Mouse (Mus musculus): ENCODE measurements around the gene Ly6g6d. TPM values are rescaled to one million over a fixed set of nuclear protein-coding genes. Genes with fewer than 3 reads are reported as not detected.

Ly6g6d gene
- not detected for total RNA-seq (2023)

DNA sequence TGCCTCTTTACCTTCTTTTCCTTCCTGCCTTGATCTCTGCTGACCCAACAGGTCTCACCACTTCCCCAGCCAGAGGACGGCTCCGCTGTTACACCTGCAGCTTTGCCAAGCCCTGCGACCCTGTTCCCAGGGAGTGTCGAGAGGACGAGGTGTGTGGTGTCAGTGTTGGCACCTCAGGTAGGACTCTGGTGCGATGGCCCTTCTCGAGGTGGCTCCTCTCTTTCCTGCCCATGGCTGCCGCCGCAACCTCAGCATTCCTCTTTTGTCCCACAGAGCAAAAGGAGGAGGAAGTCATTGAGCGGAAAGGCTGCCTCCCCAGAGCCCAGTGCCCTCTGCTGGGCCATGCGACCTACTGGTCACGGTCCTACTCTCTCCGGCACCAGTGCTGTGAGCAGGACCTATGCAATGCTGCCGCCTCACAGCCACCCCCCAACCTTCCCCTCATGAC, at the start of gene Ly6g6d:
Gene Ly6g6d (minus strand): TSS at position 280 of the 448 bp plus-strand sequence.

DNA sequence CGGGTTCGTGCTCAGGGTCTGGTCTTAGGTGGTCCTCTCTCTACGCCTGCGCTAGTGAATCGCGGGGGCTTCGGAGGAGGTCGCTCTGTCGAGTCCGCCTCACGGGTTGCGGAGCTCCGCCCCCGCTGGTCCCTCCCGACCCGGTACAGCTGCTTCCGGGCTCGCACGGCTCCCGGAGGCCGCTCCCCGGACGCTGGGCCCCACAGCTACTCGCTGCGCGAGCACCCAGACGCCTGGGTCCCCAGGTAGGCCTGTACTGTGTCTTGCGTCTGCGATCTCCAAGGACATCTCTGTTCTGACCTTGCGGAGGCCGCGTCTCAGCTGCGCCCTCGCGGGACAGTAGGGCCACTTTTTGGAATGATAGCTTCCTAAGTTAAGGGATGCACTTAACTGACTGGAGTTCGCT, 48.3 kb upstream of the Ly6g6d start, which contains the start of gene D17H6S53E:
Gene D17H6S53E (plus strand): TSS at position 168 of the 406 bp plus-strand sequence.

DNA sequence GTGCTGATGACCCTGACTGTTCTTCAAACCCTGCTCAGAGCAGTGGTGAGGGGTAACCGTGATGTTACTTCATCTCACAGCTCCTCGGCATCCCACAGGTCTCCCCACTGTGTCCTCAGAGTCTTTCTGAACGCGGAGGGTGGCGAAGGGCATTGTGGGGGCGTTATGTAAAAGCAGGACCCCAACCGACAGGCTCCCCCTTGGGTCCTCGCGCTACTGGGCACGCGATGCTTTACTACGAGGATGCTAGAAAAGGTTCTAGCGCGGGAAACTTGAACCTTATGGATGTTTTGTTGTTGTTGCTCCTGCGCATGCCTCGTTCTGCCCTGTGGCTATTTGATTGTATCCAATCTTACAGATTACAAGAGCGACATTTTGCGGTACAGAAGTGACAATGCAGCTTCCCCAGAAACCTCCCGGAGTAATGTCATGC, 44.0 kb upstream of the Ly6g6d start, which contains the start of gene Csnk2b:
Gene Csnk2b (minus strand): TSS at position 183 of the 433 bp plus-strand sequence.

DNA sequence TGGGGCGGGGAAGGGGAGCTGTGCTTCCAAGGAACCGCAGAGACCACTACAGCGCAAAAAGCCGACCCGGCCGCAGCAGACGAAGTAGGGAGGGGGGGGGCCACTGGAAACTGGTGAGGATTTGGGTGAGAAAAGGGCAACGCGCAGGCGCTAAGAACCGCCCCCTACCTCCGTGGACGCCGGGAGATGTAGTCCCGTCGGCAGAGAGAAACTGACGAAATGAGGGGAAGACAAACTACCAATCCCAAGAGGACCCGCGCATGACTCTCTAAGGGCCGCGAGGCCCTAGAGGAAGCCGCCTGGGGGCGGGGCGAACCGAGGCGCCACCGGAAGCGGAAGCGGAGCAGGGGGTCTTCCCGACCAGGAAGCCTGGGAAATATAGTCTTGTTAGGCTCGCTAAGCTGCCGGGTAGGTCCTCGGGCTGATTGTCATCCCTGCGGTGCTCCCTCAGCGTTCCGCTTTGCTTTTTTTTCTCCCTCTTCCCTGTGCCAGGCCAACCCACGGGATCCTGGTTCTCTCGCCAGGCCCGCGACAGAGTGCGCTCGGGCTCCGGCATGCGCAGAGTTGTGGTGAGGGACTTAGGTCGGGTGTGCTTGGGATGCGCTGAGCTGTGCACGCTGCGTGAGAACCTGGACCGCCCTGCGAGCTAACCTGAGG, 43.4 kb upstream of the Ly6g6d start, which contains the start of gene Gpank1:
Gene Gpank1 (plus strand): TSS at position 313 of the 657 bp plus-strand sequence.

DNA sequence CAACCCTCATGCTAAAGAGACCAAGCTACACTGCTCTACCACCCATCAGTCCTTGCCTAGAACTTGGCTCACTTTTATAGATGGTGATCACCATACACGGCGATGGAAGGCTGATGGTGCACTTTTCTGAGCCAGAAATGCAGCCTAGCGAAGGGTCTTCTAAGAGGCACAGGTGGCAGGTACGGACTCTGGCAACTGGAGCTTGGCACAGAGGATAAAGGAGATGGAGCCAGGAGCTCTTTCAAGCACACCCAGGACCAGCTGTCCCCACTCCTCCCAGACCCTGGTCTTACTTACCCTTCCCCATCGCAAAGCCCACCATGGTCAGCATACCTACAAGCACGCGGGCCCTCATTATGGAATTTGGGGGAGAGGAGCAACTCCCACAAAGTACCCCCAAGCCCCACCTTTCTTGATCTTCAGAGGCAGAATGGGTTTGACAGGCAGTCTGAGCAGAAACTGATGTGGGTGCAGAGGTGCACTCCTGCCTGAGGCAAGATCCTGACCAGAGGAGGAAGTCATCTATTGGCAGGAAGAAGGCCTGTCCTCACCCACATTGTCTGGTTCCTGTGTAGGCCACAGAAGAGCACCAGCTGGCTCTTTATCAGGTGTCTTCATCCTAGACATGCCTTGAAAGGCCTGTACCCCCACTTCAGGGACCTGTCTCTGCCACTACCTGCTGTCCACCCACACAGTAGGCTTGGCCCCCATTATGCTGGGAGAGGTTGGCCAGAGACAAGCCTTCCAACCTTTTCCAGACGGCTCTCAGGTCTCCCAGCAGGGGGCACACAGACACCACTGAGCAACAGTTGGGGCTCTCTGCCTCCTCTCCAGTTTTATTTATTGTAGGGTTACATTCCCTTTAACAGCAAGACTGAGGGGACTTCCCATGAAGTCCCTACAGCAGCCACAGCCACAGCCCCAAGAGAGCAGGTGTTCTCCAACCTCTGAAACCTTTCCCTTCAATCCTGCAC, 37.5 kb upstream of the Ly6g6d start, which contains the start of gene Ly6g5b:
Gene Ly6g5b (minus strand): TSS at position 383 of the 974 bp plus-strand sequence.

DNA sequence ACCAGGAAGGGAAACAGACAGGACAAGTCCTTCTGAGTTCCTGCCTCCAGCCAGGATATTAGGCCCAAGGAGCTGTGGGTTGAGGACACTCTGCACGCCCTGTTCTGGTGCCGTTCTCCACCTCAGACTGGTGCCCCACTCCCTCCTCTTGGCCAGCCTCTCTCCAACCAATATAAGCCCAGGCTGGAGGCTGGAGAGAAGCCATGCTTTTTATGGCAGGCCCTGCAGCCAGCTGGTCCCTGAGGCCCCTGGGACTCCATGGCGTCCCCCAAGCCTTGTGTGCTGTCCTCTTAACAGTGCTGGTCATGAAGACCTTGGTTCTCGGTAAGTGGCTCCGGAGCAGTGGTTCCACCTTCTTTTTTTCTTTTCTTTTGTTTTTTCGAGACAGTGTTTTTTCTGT, 30.2 kb upstream of the Ly6g6d start, which contains the start of gene Ly6g5c:
Gene Ly6g5c (plus strand): TSS at position 183 of the 400 bp plus-strand sequence.

DNA sequence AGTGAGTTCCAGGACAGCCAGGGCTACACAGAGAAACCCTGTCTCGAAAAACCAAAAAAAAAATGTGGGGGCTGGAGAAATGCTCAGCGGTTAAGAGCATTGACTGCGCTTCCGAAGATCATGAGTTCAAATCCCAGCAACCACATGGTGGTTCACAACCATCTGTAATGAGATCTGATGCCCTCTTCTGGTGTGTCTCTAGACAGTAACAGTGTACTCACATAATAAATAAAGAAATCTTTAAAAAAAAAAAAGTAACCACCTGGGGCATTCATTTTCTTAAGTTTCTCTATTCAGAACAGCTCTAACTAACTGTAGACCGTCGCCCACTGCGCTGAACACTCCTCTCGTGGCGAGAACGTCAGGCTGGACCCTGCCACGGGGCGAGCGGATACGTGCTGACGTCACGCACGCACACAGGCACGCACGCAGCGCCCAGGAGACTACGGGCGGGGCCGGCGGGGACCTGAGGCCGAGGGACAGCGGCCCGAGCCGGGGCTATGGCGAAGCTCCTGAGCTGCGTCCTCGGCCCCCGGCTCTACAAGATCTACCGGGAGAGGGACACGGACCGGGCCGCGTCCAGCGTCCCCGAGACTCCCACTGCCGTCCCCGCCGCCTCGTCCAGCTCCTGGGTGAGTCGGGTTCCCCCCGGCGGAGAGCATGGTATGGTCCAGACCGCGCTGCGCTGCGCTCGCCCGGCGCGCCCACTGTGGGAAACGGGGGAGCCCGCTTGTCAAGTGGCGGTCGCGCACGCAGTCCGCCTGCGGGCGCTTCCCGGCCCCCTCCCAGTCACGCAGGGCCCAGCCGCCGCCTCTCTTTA, 11.2 kb upstream of the Ly6g6d start, which contains the start of gene Abhd16a:
Gene Abhd16a (plus strand): TSS at position 439 of the 820 bp plus-strand sequence.

DNA sequence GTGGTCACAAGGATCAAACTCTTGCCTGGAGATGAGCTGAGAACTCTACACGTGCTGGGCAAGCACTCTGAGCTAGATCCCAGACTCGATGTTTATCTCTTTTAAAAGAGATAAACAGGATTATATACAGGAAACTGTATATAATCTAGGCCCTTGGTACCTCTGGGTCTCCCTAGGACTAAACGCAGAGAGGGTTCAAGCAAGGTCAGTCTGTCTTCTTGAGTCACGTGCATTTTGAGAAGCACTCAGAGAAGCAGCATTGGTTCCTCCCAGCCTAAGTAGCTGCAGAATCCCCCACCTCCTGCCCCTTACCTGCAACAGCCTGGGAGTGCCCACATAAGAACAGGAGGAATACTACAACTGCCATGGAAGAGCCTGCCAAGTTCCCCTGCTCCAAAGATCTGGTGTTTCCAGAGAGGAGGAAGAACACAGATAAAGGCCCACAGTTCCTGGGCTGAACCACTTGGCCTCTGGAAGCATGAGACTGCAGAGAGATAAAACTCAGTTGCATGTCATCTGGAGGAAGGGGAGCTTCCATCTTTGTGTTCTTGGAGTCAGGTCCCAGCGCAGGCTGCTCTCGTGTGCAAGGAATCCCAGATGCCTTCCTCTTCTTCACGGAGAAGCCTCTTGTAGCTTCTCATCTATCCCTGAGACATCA, 7.5 kb upstream of the Ly6g6d start, which contains the start of gene Ly6g6f:
Gene Ly6g6f (minus strand): TSS at position 403 of the 658 bp plus-strand sequence.

DNA sequence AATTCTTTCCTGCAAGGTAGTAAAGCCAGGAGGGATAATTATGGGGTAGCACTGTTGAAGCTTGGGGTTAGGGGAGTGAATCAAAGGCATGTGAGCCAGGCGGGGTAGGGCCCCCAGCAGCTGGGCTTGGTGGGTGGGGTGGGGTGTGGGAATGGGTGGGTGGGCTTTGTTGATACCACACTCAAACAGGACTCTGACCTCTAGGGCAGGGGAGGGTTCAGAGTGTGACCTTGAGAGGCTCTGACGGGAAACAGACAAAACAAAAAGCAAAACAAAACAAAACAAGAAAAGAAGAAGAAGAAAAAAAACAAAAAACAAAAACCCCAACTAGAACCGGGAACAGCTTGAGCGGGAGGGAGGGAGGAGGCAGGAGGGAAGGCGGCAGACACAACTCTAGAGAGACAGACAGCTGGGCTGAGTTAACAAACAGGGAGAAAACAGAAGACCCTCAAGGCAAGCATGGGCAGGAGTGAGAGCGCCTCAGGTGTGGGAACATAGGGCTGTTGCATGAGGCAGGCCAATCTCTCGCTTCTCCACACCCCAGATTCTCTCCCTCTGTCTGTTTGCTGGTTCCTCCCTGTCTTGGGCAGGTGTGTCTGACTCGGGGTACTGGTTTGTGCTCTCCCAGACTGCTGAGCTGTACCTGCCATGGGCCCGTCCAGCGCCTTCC, 1.2 kb downstream of the Ly6g6d start, which contains the start of gene Ly6g6e:
Gene Ly6g6e (plus strand): TSS at position 396 of the 670 bp plus-strand sequence.

DNA sequence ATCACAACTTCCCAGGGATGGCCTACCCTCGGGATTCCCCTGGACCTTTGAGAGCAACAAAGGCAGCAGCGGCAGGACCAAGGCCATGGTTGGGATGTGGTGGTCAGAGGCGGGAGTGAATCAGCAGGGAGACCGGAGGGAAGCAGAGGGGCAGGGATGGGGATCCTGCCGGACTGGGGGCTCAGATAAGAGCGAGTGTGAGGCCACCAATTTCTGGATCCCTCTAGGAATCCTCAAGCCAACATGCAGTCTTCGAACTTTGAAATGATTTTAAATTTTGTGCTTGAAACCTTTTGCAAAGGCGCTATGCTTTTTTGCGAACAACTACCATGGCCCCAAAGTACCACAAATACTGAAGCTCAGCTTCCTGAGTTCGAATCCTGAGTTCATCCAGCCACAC, 11.8 kb downstream of the Ly6g6d start, which contains the start of gene Mpig6b:
Gene Mpig6b (minus strand): TSS at position 101 of the 400 bp plus-strand sequence.

DNA sequence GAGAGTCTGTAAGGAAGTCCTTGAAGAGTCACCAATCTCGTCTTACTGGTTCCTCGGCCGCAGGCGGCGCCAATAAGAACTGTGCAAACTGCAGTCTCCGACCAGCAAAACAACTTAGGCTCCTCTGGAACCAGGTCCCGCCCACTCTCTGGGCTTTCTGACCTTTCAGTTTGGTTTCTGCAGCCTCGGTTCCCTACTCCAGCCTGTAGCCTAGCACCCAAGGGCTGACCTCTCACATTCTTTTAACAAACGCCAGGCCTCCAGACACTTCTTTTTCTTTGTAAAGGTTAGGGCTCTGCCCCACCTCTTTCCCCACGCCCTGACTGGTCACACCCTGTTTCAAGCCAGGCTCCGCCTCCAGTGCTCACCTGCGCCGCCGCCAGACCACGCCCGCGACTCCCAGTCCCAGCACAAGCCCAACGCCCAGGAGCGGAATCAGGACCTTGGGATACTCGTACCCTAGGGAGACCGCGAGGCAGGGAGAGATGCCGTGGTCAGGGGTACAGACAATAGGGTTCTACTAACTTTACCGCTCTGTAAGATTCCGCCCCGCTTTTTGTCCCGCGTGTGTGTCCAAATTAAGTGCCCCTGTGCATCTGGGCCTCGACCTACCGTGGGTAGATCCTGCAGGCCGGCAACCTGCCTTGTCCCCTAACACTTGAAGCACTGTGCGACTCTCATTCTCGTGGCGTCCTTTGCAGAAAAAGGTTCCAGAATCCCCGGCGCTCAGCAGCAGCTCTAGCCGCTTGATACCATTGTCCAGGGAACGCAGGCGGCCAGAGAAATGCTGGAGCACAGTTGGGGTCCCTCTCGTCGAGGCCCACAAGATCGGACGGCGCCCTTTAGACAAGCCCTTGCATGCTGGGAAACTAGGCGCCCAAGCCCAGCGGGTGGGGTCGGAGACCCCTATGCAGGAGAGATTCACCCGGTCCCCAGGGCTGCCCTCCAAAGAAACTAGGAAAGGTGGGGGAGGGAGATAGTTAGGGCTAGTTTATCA, 12.6 kb downstream of the Ly6g6d start, which contains the start of gene Ly6g6c:
Gene Ly6g6c (plus strand): TSS at position 438 of the 997 bp plus-strand sequence.

DNA sequence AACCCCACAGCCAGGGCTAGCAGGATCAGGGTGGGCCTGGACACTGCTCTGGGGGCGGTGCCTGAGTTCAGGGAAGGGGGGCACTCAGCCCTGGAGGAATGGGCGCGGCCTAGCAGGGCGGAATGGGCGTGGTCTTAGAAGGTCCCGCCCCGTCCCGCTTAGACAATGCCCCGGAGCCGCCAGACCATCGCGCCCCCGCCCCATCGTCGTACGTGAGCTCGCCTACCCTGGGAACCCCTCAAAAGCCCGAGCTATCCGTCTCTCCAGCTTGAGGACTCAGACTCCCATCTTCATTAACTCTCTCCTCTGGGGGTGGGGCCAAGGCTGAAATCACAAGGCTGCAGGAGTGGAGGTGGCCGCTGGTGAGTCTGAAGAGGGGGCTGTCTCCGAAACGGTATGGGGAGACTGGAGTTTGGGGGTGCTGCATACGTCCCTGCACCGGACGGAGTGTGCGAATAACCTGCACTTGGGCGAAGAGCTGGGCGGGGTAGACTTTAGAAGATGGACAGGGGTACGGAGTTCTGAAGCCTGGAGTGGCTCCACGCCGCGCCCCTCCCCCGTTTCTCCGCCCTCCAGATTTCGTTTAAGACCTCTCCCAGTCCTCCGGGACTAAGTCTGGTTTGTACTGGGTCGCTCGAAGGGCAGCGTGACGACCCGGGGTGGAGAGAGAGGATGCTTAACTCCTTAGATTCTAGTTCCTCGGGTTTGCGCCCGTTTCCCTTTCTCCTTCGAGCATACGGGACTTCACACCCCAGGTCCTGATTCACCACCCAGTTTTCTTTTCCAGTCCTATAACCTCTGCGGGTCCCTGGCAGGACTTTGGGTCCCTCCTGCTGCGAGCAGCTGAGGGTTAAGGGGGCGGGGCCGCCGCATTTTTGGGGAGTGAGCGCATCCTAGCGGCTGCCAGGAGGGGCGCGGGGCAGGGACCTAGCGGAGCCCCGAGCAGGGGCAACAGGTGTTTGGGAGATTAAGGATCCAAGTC, 18.7 kb downstream of the Ly6g6d start, which contains the start of gene Ddah2:
Gene Ddah2 (plus strand): TSS at position 125 of the 982 bp plus-strand sequence.

DNA sequence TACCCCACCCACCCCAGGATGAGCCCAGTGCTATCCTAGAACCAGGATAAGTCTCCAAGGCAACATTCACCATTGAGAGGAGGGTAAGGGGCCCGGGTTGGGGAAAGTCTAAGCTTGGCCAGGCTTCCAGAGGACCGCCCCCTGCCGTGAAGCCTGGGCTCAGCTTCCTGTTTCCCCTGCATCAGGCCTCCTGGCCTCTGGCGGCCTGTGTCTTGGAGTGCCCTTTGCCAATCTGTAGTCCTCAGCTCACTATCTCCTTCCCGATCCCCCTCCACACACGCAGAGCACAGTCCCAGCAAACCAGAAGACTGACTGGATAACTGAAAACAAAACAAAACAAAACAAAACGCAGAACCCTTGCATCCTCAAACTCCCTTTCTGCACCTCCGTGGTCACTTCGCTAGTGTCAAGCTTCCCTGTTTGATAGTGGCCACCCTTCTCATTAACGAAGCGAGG, 28.3 kb downstream of the Ly6g6d start, which contains the start of gene Clic1:
Gene Clic1 (plus strand): TSS at position 406 of the 456 bp plus-strand sequence.

DNA sequence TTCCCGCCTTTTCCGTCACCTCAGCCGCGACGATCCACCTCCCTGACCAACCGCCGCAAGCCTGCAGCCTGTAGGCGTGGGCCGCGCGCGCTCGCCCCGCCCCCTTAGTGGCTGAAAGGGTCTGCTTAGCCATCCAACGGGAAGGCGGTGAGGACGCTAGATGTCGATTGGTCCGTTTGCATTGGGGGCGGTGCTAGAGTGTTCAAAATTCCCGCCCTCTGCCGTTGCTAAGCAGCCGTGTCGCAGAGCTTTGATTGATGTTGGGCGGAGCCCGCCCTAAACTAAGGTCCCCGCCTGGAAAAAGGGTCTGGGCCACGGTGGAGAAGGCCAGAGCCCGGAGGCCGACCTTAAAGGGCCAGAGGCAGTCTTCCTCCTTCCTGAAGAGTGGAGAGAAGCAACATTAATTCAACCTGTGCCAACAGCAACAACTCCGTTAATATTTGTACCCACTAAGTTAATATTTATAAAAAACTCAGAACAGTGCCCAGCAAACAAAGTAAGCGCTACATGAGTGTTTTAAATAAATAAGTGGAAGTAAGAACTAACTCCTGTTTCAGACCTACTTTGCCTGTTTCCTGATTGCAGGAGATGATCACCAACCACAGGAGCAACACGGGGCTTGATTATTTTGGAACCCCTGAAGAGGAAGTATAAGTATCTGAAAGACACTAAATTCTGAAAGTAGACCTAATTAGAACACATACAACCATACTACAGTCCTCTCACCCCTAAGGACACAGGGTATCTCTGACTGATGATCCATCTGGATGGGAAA, 31.0 kb downstream of the Ly6g6d start, which contains the start of gene Msh5:
Gene Msh5 (minus strand): TSS at position 65 of the 775 bp plus-strand sequence.

DNA sequence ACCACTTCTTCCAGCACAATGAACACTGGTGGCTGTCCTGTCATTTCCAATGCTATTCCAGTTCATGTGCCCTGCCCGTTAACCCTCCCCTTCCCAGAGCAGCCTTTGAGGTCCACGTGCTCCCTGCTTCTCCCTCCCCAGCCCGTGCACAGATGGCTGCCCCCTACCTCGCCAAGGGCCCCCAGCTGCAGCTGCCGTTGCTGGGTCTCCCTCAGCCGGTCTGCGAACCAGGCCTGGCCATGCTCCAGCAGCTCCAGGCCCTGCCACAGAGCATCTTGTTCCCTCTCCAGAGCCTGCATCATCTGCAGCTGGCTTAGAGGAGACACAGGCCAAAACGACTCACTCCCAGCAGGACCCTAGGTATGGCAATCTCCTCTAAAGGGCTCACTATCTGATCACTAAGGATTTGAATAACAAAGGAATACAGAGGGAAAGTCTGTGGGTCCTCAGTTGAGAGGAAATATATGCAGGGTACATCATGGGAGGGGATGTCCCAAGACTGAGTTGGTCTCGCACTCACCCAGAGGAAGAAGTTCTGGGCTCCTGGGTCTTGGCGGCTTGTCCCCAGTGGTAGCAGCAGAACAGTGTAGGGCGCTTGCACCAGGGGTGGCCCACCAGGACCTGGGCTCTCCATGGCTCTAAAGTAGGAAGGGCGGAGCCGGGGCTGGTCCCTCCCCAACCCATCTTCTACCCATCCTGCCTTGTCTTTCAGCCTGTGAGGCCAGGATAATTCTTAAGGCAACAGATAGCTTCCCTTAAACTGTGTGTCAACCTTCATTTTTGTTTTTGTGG, 50.4 kb downstream of the Ly6g6d start, which contains the start of gene Sapcd1:
Gene Sapcd1 (minus strand): TSS at position 740 of the 792 bp plus-strand sequence.

